Mouse (Mus musculus): ENCODE measurements around the gene Tnk2. TPM values are rescaled to one million over a fixed set of nuclear protein-coding genes. Genes with fewer than 3 reads are reported as not detected.

Tnk2 gene
- 35.8 and 40.8 TPM in 2 replicates for polyA plus RNA-seq (2012; rRNA removed)

DNA sequence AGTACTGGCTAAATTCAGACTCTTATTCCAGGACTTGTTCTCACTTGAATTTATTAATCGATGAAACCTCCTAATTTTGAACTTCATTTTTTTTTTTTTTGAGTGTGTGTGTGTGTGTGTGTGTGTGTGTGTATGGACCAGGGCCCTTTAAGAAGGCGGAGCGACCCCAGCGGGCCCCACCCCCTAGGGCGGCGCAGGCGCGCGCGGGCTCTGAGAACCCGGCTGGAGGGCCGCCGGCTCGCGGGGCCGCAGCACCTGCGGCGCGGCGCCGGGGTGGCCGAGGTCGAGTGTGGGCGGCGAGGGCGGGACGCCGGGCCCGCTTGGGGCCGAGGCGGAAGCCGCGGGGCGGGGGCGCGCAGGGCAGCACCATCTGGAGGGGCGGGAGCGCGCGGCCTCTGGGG is at the start of gene Tnk2:
Gene Tnk2 (plus strand): TSS at position 214 of the 401 bp plus-strand sequence.
- Histone ChIP-seq H3K36me3 (ENCODE audit: control insufficient read depth, insufficient read depth, low read length) (no peaks in the 10 kb centered on the region), H3K4me1 (ENCODE audit: control insufficient read depth, insufficient read depth, low read length) (peaks cover 9% of the 10 kb centered on the region), H3K27ac (ENCODE audit: insufficient read depth, low read depth, low read length) (no peak within 1 kb of the TSS), H3K4me3 (ENCODE audit: insufficient read depth, low read depth, low read length) (peak within 1 kb of the TSS; percentile 74), H3K27me3 (replicated peaks; ENCODE audit: control insufficient read depth, insufficient read depth, low read length) (no peaks in the 10 kb centered on the region)
- 4% methylated on average over 40 of the region's 40 CpGs for WGBS
- DNase-seq: peak; percentile 93
- TF ChIP-seq POLR2A (IDR thresholded peaks at IDR 0.05; ENCODE audit: low read depth, low read length) (no peak), CTCF (conservative IDR thresholded peaks at IDR 0.05; ENCODE audit: insufficient read depth, insufficient read length, low read depth, low read length) (no peak)

DNA sequence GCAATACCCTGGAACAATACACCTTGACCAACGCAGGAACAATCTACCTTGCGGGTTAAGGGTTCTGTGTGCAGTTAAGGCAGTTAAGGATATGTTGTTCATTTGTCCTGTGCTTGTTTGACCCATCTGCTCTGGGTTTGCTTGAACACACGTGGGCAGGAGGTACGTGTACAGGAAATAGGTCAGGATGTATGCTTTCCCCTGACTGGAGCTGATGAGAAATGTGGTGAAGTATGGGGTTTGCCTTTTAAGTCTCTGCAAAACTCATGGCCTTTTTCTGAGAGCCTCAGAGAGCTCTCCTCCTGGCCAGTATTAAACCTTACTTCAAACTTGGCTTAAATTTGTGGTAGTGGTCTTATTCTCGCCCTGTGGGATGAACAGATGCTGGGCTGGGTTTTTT is 49.8 kb upstream of the Tnk2 start:
- DNase-seq: no peak
- no peak overlapping the region for H3K27ac ChIP-seq (ENCODE audit: insufficient read depth, low read depth, low read length)
- H3K36me3 ChIP-seq (ENCODE audit: control insufficient read depth, insufficient read depth, low read length): no peaks in the 10 kb centered on the region
- 77% methylated on average over 5 of the region's 5 CpGs for WGBS
- TF ChIP-seq CTCF (conservative IDR thresholded peaks at IDR 0.05; ENCODE audit: insufficient read depth, insufficient read length, low read depth, low read length) (no peak), POLR2A (IDR thresholded peaks at IDR 0.05; ENCODE audit: low read depth, low read length) (no peak)
- no peak overlapping the region for H3K4me3 ChIP-seq (ENCODE audit: insufficient read depth, low read depth, low read length)
- H3K4me1 ChIP-seq (ENCODE audit: control insufficient read depth, insufficient read depth, low read length): peaks cover 5% of the 10 kb centered on the region; the same call in 1 of the 2 replicates
- H3K27me3 ChIP-seq (replicated peaks; ENCODE audit: control insufficient read depth, insufficient read depth, low read length): no peaks in the 10 kb centered on the region

DNA sequence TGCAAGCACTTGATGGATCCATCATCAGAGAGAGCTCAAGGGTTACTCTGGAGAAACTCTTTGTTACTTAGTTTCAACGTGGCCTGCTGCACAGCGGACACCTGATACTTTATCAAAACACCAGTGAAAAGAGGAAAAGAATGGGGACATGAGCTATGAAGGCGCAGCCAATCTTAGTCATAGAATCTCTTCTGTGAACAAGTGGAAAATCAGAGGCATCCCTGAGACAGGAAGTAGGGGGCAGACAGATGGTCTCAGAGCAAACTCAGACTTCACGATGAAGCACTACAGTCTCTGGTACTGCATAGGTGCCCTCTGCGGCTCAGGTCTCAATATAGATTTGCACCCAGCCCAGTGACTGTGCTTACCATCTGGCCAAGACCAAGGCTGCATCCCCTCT is 49.0 kb upstream of the Tnk2 start:
- DNase-seq: no peak
- no peaks in the 10 kb centered on the region for H3K27me3 ChIP-seq (replicated peaks; ENCODE audit: control insufficient read depth, insufficient read depth, low read length)
- H3K4me1 ChIP-seq (ENCODE audit: control insufficient read depth, insufficient read depth, low read length): peaks cover 5% of the 10 kb centered on the region; the same call in 1 of the 2 replicates
- H3K4me3 ChIP-seq (ENCODE audit: insufficient read depth, low read depth, low read length): no peak overlapping the region
- no peak overlapping the region for H3K27ac ChIP-seq (ENCODE audit: insufficient read depth, low read depth, low read length)
- no peaks in the 10 kb centered on the region for H3K36me3 ChIP-seq (ENCODE audit: control insufficient read depth, insufficient read depth, low read length)
- TF ChIP-seq POLR2A (IDR thresholded peaks at IDR 0.05; ENCODE audit: low read depth, low read length) (no peak), CTCF (conservative IDR thresholded peaks at IDR 0.05; ENCODE audit: insufficient read depth, insufficient read length, low read depth, low read length) (no peak)
- WGBS: 65% methylated on average over 5 of the region's 5 CpGs

DNA sequence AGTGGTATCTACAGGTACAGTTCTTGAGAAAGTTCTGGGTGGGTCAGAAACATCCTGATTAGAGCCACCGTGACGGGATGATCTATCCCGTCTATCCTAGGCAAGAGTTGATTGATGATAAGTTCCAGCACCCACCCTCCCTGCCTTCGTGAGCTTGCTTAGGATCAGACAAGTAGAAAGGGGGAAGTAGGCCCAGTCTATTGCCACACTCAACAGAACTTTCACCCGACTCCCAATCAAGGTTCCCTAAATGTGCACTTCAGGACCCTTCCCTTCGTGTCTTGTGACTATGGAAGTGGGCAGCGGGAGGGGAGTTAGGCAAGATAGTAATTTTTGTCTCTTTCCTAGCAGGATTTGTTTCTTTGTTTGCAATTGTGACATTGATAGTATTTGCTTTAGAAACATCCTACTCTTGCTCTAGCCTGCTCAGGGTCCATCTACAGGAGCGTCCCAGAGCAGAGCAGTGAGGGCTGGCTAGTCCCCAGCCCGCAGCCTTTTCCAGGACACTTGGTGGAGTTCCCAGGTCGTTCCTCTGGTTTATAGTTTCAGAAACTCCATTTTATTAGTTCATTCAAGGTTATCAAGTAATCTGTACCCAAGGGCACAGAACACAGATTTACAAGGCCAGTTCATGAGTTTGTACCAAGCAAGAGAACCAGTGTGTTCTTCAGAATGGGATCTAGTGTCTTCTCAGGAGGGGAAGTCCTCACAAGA is 48.4 kb upstream of the Tnk2 start:
- Histone ChIP-seq H3K27ac (ENCODE audit: insufficient read depth, low read depth, low read length) (no peak overlapping the region), H3K4me1 (ENCODE audit: control insufficient read depth, insufficient read depth, low read length) (peaks cover 5% of the 10 kb centered on the region; the same call in 1 of the 2 replicates), H3K4me3 (ENCODE audit: insufficient read depth, low read depth, low read length) (no peak overlapping the region), H3K36me3 (ENCODE audit: control insufficient read depth, insufficient read depth, low read length) (no peaks in the 10 kb centered on the region), H3K27me3 (replicated peaks; ENCODE audit: control insufficient read depth, insufficient read depth, low read length) (no peaks in the 10 kb centered on the region)
- DNase-seq: no peak
- TF ChIP-seq CTCF (conservative IDR thresholded peaks at IDR 0.05; ENCODE audit: insufficient read depth, insufficient read length, low read depth, low read length): no peak
- TF ChIP-seq POLR2A (IDR thresholded peaks at IDR 0.05; ENCODE audit: low read depth, low read length): no peak
- 86% methylated on average over 10 of the region's 10 CpGs for WGBS

DNA sequence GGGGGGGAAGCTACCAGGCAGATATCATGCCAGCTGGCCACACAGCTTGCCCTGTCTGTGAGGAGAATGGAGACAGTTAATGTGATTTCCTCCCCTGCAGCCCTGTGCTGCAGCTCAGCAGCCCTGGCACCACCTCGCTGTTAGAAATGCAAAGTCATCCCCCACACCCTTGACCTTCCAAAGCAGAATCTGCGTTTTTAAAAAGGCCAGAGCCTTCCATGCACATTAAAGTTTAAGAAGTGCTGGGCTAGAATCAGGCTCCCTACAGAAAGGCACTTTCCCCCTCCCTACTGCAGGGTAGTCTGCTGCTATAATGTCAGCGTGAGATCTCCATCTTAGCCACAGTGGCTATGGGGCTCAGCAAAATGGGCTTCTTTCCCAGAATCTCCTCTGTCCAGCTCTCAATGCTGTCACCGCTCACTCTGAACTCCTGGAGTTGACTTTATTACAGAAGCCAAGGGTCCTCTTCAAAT is 45.7 kb upstream of the Tnk2 start:
- peaks cover 5% of the 10 kb centered on the region; the same call in 1 of the 2 replicates for H3K4me1 ChIP-seq (ENCODE audit: control insufficient read depth, insufficient read depth, low read length)
- H3K36me3 ChIP-seq (ENCODE audit: control insufficient read depth, insufficient read depth, low read length): no peaks in the 10 kb centered on the region
- no peak overlapping the region for H3K27ac ChIP-seq (ENCODE audit: insufficient read depth, low read depth, low read length)
- TF ChIP-seq CTCF (conservative IDR thresholded peaks at IDR 0.05; ENCODE audit: insufficient read depth, insufficient read length, low read depth, low read length) (no peak), POLR2A (IDR thresholded peaks at IDR 0.05; ENCODE audit: low read depth, low read length) (no peak)
- DNase-seq: peak; percentile 17
- H3K27me3 ChIP-seq (replicated peaks; ENCODE audit: control insufficient read depth, insufficient read depth, low read length): no peaks in the 10 kb centered on the region
- 30% methylated on average over 4 of the region's 4 CpGs for WGBS
- H3K4me3 ChIP-seq (ENCODE audit: insufficient read depth, low read depth, low read length): no peak overlapping the region

DNA sequence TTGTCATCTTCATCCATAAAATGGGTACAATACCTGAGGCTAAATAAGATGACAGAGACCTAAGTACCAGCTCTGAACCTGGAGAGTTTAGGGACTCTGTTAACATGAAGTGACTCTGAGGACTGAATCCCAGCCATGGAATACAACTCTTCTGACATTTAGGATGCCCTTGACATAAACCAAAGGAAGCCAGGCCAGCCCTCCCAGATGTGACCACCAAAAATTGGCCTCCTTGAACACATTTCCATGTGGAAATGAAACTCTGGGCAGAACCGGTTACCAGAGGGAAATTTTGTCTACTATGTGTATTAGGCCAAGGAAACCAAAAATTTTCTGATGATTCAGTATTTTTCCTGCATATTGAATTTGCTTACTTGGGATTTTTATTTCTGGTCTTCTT is 44.5 kb upstream of the Tnk2 start:
- Histone ChIP-seq H3K4me1 (ENCODE audit: control insufficient read depth, insufficient read depth, low read length) (peaks cover 5% of the 10 kb centered on the region; the same call in 1 of the 2 replicates), H3K4me3 (ENCODE audit: insufficient read depth, low read depth, low read length) (no peak overlapping the region), H3K27ac (ENCODE audit: insufficient read depth, low read depth, low read length) (no peak overlapping the region), H3K27me3 (replicated peaks; ENCODE audit: control insufficient read depth, insufficient read depth, low read length) (no peaks in the 10 kb centered on the region), H3K36me3 (ENCODE audit: control insufficient read depth, insufficient read depth, low read length) (no peaks in the 10 kb centered on the region)
- 84% methylated on average over 1 of the region's 1 CpGs for WGBS
- no peak for DNase-seq
- no peak for TF ChIP-seq POLR2A (IDR thresholded peaks at IDR 0.05; ENCODE audit: low read depth, low read length)
- no peak for TF ChIP-seq CTCF (conservative IDR thresholded peaks at IDR 0.05; ENCODE audit: insufficient read depth, insufficient read length, low read depth, low read length)

DNA sequence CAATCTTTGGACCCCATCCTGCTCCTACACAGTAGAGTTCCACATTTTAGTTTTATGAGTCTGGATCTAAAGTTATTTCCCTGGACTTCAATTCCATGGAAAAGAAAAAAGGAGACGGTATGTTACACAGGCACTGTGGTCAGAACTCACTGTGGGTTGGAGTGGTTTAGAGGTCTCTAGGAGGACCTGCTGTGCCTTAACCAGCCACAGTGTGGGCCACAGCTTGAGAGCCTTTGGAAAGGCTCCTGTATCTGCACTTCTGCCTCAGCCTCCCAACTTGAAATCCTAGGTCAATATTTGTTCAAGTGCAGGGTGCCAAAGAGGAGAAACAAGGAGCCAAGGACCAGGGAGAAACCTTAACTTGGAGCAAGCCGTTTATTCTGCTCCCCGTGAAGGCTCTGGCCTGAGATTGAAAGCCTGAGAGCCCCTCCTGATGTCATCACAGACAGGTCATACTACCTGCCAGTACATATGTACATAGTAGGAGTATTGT is 41.4 kb upstream of the Tnk2 start:
- no peak overlapping the region for H3K4me3 ChIP-seq (ENCODE audit: insufficient read depth, low read depth, low read length)
- TF ChIP-seq CTCF (conservative IDR thresholded peaks at IDR 0.05; ENCODE audit: insufficient read depth, insufficient read length, low read depth, low read length): no peak
- no peak for TF ChIP-seq POLR2A (IDR thresholded peaks at IDR 0.05; ENCODE audit: low read depth, low read length)
- H3K36me3 ChIP-seq (ENCODE audit: control insufficient read depth, insufficient read depth, low read length): no peaks in the 10 kb centered on the region
- WGBS: 85% methylated on average over 3 of the region's 3 CpGs
- DNase-seq: no peak
- H3K27me3 ChIP-seq (replicated peaks; ENCODE audit: control insufficient read depth, insufficient read depth, low read length): no peaks in the 10 kb centered on the region
- no peak overlapping the region for H3K27ac ChIP-seq (ENCODE audit: insufficient read depth, low read depth, low read length)
- H3K4me1 ChIP-seq (ENCODE audit: control insufficient read depth, insufficient read depth, low read length): peaks cover 5% of the 10 kb centered on the region; the same call in 1 of the 2 replicates
